Mouse (Mus musculus): ENCODE measurements around the gene Bicra. TPM values are rescaled to one million over a fixed set of nuclear protein-coding genes. Genes with fewer than 3 reads are reported as not detected.
A peak's percentile ranks its signal among the peaks of the same experiment; 100 is the strongest.

The Bicra gene
- polyA plus RNA-seq (2015; fragmentation: Nextera tagmentation; extraction: Ambion mirVana): 3.7 and 4.0 TPM in 2 replicates

- Histone ChIP-seq H3K27ac (ENCODE audit: low read length) (peak within 1 kb of the TSS; percentile 97), H3K27me3 (replicated peaks; ENCODE audit: control insufficient read depth, insufficient read depth, low read length) (no peaks in the 10 kb centered on the region), H3K36me3 (ENCODE audit: control insufficient read depth, insufficient read depth, low read length) (no peaks in the 10 kb centered on the region), H3K4me3 (ENCODE audit: low read length) (peak within 1 kb of the TSS; percentile 83), H3K9me3 (ENCODE audit: control insufficient read depth, low read length) (no peaks in the 10 kb centered on the region), H3K4me1 (ENCODE audit: control insufficient read depth, insufficient read depth, low read length) (peaks cover 48% of the 10 kb centered on the region), H3K4me2 (ENCODE audit: low read depth, low read length) (peak within 1 kb of the TSS; percentile 94), H3K9ac (ENCODE audit: low read depth, low read length) (peak within 1 kb of the TSS; percentile 99)
- WGBS: 1% methylated on average over 62 of the region's 69 CpGs
- ATAC-seq: peak; percentile 74
Observed at GRCm38 (mm10) chr7:16047338-16048146, at the start of gene Bicra. Bicra (minus strand) TSS chr7:16047921.

DNA sequence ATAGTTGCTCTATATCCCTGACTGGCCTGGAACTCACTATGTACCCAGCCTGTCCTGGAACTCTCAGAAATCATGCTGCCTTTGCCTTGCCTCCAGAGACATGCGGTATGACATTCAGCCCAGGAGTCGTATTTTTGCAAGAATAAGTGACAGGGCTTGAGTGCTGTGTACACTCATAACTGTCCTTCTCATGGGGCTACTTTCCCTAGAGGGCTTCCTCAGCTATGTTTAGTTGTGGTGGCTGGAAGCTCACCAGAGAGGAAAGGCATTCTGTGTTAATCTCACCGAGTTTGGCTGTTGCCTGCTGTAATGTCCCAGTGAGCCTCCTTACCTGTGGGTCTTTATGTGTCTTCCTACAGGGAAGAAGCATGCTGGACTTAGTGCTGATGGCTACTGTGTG, 46.9 kb upstream of the Bicra start:
- H3K27ac ChIP-seq (ENCODE audit: low read length): no peak overlapping the region
- H3K27me3 ChIP-seq (replicated peaks; ENCODE audit: control insufficient read depth, insufficient read depth, low read length): no peaks in the 10 kb centered on the region
- ATAC-seq: no peak
- H3K4me1 ChIP-seq (ENCODE audit: control insufficient read depth, insufficient read depth, low read length): peaks cover 9% of the 10 kb centered on the region
- H3K9me3 ChIP-seq (ENCODE audit: control insufficient read depth, low read length): no peaks in the 10 kb centered on the region
- no peak overlapping the region for H3K4me2 ChIP-seq (ENCODE audit: low read depth, low read length)
- WGBS: 61% methylated on average over 3 of the region's 3 CpGs
- H3K36me3 ChIP-seq (ENCODE audit: control insufficient read depth, insufficient read depth, low read length): no peaks in the 10 kb centered on the region
- no peak overlapping the region for H3K9ac ChIP-seq (ENCODE audit: low read depth, low read length)
- H3K4me3 ChIP-seq (ENCODE audit: low read length): no peak overlapping the region

DNA sequence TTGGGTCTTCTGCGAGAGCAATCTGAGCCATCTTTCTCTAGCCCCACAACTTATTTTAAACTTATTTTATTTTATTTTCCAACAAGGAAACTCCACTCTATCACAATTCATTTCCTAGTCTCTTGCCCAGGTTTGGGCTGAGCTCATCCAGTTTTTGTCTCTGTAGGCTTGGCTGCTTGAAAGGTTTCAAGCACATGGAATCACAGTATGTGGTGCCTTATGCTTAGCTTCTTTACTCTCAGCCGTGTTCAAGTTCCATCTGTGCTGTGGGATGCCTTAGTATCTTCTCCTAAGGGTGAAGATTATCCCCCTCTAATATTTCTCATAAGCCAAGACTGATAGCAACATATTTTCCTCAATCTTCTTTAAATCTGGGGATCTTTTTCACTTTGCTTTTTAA, 39.9 kb upstream of the Bicra start:
- H3K27me3 ChIP-seq (replicated peaks; ENCODE audit: control insufficient read depth, insufficient read depth, low read length): no peaks in the 10 kb centered on the region
- no peak for ATAC-seq
- H3K9ac ChIP-seq (ENCODE audit: low read depth, low read length): no peak overlapping the region
- no peak overlapping the region for H3K4me2 ChIP-seq (ENCODE audit: low read depth, low read length)
- H3K27ac ChIP-seq (ENCODE audit: low read length): no peak overlapping the region
- H3K4me1 ChIP-seq (ENCODE audit: control insufficient read depth, insufficient read depth, low read length): no peaks in the 10 kb centered on the region
- WGBS: 89% methylated on average over 2 of the region's 2 CpGs
- no peaks in the 10 kb centered on the region for H3K9me3 ChIP-seq (ENCODE audit: control insufficient read depth, low read length)
- no peaks in the 10 kb centered on the region for H3K36me3 ChIP-seq (ENCODE audit: control insufficient read depth, insufficient read depth, low read length)
- no peak overlapping the region for H3K4me3 ChIP-seq (ENCODE audit: low read length)

DNA sequence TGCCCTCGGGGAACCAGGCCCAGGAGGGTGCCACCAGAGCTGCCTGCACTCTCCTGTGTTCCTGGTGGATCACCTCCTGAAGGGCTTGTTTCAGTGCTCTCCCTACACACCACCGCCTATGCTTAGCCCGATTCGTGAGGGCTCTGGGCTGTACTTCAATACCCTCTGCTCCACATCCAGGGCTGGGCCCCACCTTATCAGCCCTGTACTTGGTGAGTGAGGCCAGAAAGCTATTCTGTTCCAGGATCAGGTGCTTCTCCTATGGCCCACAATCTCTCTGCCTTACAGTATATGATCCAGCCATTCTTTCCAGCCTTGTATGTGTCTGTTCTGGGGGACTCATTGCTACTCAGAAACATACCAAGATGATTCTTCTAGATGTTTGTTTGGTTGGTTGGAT, 35.6 kb upstream of the Bicra start:
- Histone ChIP-seq H3K4me2 (ENCODE audit: low read depth, low read length) (no peak overlapping the region), H3K36me3 (ENCODE audit: control insufficient read depth, insufficient read depth, low read length) (no peaks in the 10 kb centered on the region), H3K9ac (ENCODE audit: low read depth, low read length) (no peak overlapping the region), H3K4me1 (ENCODE audit: control insufficient read depth, insufficient read depth, low read length) (no peaks in the 10 kb centered on the region), H3K27ac (ENCODE audit: low read length) (no peak overlapping the region), H3K27me3 (replicated peaks; ENCODE audit: control insufficient read depth, insufficient read depth, low read length) (no peaks in the 10 kb centered on the region; the same call in 1 of the 2 replicates), H3K9me3 (ENCODE audit: control insufficient read depth, low read length) (no peaks in the 10 kb centered on the region), H3K4me3 (ENCODE audit: low read length) (no peak overlapping the region)
- peak; percentile 91 for ATAC-seq
- WGBS: 61% methylated on average over 4 of the region's 4 CpGs

DNA sequence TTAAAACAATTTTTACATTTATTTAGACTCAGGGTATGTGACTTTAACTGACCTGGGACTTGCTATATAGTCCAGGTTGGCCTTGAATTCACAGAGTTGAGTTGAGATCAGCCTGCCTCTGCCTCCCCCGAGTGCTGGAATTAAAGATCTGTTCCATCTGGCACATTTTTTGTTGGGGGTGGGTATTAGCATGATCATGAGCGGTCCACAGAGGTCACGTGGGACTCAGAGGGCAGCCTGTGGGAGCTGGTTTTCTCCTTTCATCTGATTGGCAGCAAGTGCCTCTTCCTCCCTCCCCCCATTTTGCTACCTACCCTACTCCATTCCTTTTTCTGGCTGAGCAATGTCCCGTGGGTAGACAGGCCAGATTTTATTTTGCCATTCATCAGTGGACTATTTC, 32.9 kb upstream of the Bicra start:
- 70% methylated on average over 4 of the region's 4 CpGs for WGBS

GRCm38 (mm10) chr7:16079947-16080346, 32.2 kb upstream of the Bicra start:
- Histone ChIP-seq H3K27me3 (replicated peaks; ENCODE audit: control insufficient read depth, insufficient read depth, low read length) (no peaks in the 10 kb centered on the region; the same call in 1 of the 2 replicates), H3K4me3 (ENCODE audit: low read length) (no peak overlapping the region), H3K4me1 (ENCODE audit: control insufficient read depth, insufficient read depth, low read length) (no peaks in the 10 kb centered on the region), H3K4me2 (ENCODE audit: low read depth, low read length) (no peak overlapping the region), H3K27ac (ENCODE audit: low read length) (no peak overlapping the region), H3K36me3 (ENCODE audit: control insufficient read depth, insufficient read depth, low read length) (no peaks in the 10 kb centered on the region), H3K9me3 (ENCODE audit: control insufficient read depth, low read length) (no peaks in the 10 kb centered on the region), H3K9ac (ENCODE audit: low read depth, low read length) (no peak overlapping the region)
- no peak for ATAC-seq
- WGBS: 50% methylated on average over 1 of the region's 1 CpGs

More for the DNA sequence above, 32.9 kb upstream of the Bicra start:
- Histone ChIP-seq H3K27ac (ENCODE audit: low read length) (no peak overlapping the region), H3K9ac (ENCODE audit: low read depth, low read length) (no peak overlapping the region), H3K4me2 (ENCODE audit: low read depth, low read length) (no peak overlapping the region), H3K4me3 (ENCODE audit: low read length) (no peak overlapping the region), H3K27me3 (replicated peaks; ENCODE audit: control insufficient read depth, insufficient read depth, low read length) (no peaks in the 10 kb centered on the region; the same call in 1 of the 2 replicates), H3K9me3 (ENCODE audit: control insufficient read depth, low read length) (no peaks in the 10 kb centered on the region), H3K36me3 (ENCODE audit: control insufficient read depth, insufficient read depth, low read length) (no peaks in the 10 kb centered on the region), H3K4me1 (ENCODE audit: control insufficient read depth, insufficient read depth, low read length) (no peaks in the 10 kb centered on the region)
- ATAC-seq: no peak

DNA sequence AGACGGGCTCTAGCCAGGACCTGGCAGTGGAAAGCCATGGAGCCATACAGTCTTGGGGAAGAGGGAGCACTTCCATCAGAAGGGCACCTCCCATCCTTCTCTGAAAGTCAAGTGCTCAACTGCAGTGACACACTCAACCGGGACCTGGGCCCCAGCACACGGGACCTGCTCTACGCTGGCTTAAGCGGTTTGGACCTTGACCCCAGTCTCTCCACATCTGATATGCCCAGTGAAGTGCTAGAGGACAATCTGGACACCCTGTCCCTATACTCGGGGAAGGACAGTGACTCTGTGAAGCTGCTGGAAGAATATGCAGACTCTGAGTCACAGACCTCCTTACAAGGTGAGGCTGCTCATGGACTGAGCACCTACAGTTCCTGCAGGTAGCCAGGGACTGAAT, 24.2 kb upstream of the Bicra start:
- no peaks in the 10 kb centered on the region for H3K4me1 ChIP-seq (ENCODE audit: control insufficient read depth, insufficient read depth, low read length)
- no peak overlapping the region for H3K4me2 ChIP-seq (ENCODE audit: low read depth, low read length)
- no peak overlapping the region for H3K4me3 ChIP-seq (ENCODE audit: low read length)
- H3K36me3 ChIP-seq (ENCODE audit: control insufficient read depth, insufficient read depth, low read length): no peaks in the 10 kb centered on the region
- no peaks in the 10 kb centered on the region for H3K27me3 ChIP-seq (replicated peaks; ENCODE audit: control insufficient read depth, insufficient read depth, low read length)
- H3K27ac ChIP-seq (ENCODE audit: low read length): 0 out of 2 replicates have a peak overlapping the region, but pooled peaks have one; percentile 12
- no peaks in the 10 kb centered on the region for H3K9me3 ChIP-seq (ENCODE audit: control insufficient read depth, low read length)
- ATAC-seq: peak; percentile 96
- no peak overlapping the region for H3K9ac ChIP-seq (ENCODE audit: low read depth, low read length)
- WGBS: 74% methylated on average over 6 of the region's 6 CpGs

GRCm38 (mm10) chr7:16070846-16071245, 23.1 kb upstream of the Bicra start:
- no peaks in the 10 kb centered on the region for H3K9me3 ChIP-seq (ENCODE audit: control insufficient read depth, low read length)
- ATAC-seq: no peak
- no peak overlapping the region for H3K4me2 ChIP-seq (ENCODE audit: low read depth, low read length)
- H3K27ac ChIP-seq (ENCODE audit: low read length): no peak overlapping the region
- H3K9ac ChIP-seq (ENCODE audit: low read depth, low read length): no peak overlapping the region
- no peaks in the 10 kb centered on the region for H3K4me1 ChIP-seq (ENCODE audit: control insufficient read depth, insufficient read depth, low read length)
- no peak overlapping the region for H3K4me3 ChIP-seq (ENCODE audit: low read length)
- H3K36me3 ChIP-seq (ENCODE audit: control insufficient read depth, insufficient read depth, low read length): no peaks in the 10 kb centered on the region
- no peaks in the 10 kb centered on the region for H3K27me3 ChIP-seq (replicated peaks; ENCODE audit: control insufficient read depth, insufficient read depth, low read length)

DNA sequence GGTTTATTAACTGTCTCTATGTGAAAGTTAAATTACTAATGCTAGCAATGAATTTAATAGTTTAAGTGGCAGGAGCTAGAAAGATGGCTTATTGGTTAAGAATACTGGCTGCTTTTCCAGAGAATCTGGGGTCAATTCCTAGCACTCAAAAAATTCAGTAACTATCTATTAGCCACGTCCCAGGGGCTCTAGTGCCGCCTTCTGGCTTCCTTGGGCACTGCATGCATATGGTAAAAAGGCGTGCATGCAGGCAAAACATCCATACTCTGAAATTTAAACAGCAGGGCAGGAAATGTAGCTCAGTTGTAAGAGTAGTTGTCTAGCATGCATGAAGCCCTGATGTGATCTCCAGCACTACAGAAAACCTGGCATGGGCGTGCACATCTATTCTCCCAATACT, 15.8 kb upstream of the Bicra start:
- Histone ChIP-seq H3K4me1 (ENCODE audit: control insufficient read depth, insufficient read depth, low read length) (no peaks in the 10 kb centered on the region), H3K27ac (ENCODE audit: low read length) (no peak overlapping the region), H3K4me3 (ENCODE audit: low read length) (no peak overlapping the region), H3K36me3 (ENCODE audit: control insufficient read depth, insufficient read depth, low read length) (no peaks in the 10 kb centered on the region), H3K9ac (ENCODE audit: low read depth, low read length) (no peak overlapping the region), H3K9me3 (ENCODE audit: control insufficient read depth, low read length) (peaks cover 10% of the 10 kb centered on the region), H3K4me2 (ENCODE audit: low read depth, low read length) (no peak overlapping the region), H3K27me3 (replicated peaks; ENCODE audit: control insufficient read depth, insufficient read depth, low read length) (peaks cover 10% of the 10 kb centered on the region)
- ATAC-seq: no peak
- 35% methylated on average over 4 of the region's 4 CpGs for WGBS

- Histone ChIP-seq H3K27me3 (replicated peaks; ENCODE audit: control insufficient read depth, insufficient read depth, low read length) (peaks cover 10% of the 10 kb centered on the region), H3K9ac (ENCODE audit: low read depth, low read length) (no peak overlapping the region), H3K27ac (ENCODE audit: low read length) (no peak overlapping the region), H3K4me2 (ENCODE audit: low read depth, low read length) (no peak overlapping the region), H3K9me3 (ENCODE audit: control insufficient read depth, low read length) (peaks cover 10% of the 10 kb centered on the region), H3K36me3 (ENCODE audit: control insufficient read depth, insufficient read depth, low read length) (no peaks in the 10 kb centered on the region), H3K4me1 (ENCODE audit: control insufficient read depth, insufficient read depth, low read length) (no peaks in the 10 kb centered on the region), H3K4me3 (ENCODE audit: low read length) (no peak overlapping the region)
- WGBS: 71% methylated on average over 15 of the region's 15 CpGs
- ATAC-seq: no peak
Observed at GRCm38 (mm10) chr7:16062099-16062420, 14.3 kb upstream of the Bicra start.
